Mouse (Mus musculus) intestine, embryonic 15.5 days (tissue): ENCODE data around the gene Krtap9-3. TPM values are rescaled to one million over a fixed set of nuclear protein-coding genes. Genes with fewer than 3 reads are reported as not detected.

Experiments
- ATAC-seq: fragments of 200-750 bp; cut with Nextera tagmentation; 2 replicates; pipeline ENCODE4 v1.8.0; 2017; ENCODE audit warnings: moderate TSS enrichment, moderate library complexity
- H3K27ac ChIP-seq: fragments of 300-500 bp; sonication (generic); 2 replicates; pipeline ENCODE4 v1.5.1; 2015; ENCODE audit warnings: mild to moderate bottlenecking, inconsistent platforms
- H3K27me3 ChIP-seq: fragments of 300-500 bp; sonication (generic); replicated peaks from 2 replicates; pipeline ENCODE4 v1.6.1; 2015; ENCODE audit warnings: inconsistent platforms
- H3K36me3 ChIP-seq: fragments of 300-500 bp; sonication (generic); 2 replicates; pipeline ENCODE4 v1.6.1; 2015; ENCODE audit warnings: inconsistent platforms
- H3K4me1 ChIP-seq: fragments of 300-500 bp; sonication (generic); replicated peaks from 2 replicates; pipeline ENCODE4 v1.6.1; 2015; ENCODE audit warnings: inconsistent platforms
- H3K4me2 ChIP-seq: fragments of 300-500 bp; sonication (generic); replicated peaks from 2 replicates; pipeline ENCODE4 v1.6.1; 2015; ENCODE audit warnings: mild to moderate bottlenecking, inconsistent platforms
- H3K4me3 ChIP-seq: fragments of 300-500 bp; sonication (generic); replicated peaks from 2 replicates; pipeline ENCODE4 v1.5.1; 2015; ENCODE audit warnings: inconsistent platforms
- H3K9ac ChIP-seq: fragments of 300-500 bp; sonication (generic); 2 replicates; pipeline ENCODE4 v1.6.1; 2015; ENCODE audit warnings: inconsistent platforms
- H3K9me3 ChIP-seq: fragments of 300-500 bp; sonication (generic); 2 replicates; pipeline ENCODE4 v1.6.1; 2016; ENCODE audit warnings: inconsistent platforms
- WGBS: fragments of 180-500 bp; shearing (Covaris S2); methylation state at CpG from one replicate; pipeline ENCODE4 v1.1.7; 2015; 5-methylcytosine and 5-hydroxymethylcytosine counted together
- polyA plus RNA-seq: library from polyadenylated mRNA; unstranded; fragments of >200 nt; fragmentation: Nextera tagmentation; extraction: Ambion mirVana; gene quantifications from 2 replicates; pipeline ENCODE4 v1.2.1, GENCODE M21; 2015

The Krtap9-3 gene
- polyA plus RNA-seq, 1 experiment from 2014 or later, result not detected

- WGBS, result 56% methylated on average over 3 of the region's 3 CpGs
- H3K4me2 ChIP-seq, result no peak overlapping the region
- H3K36me3 ChIP-seq, result no peaks in the 10 kb centered on the region
- H3K4me1 ChIP-seq, result no peaks in the 10 kb centered on the region
- no peak overlapping the region for H3K4me3 ChIP-seq
- H3K27me3 ChIP-seq, result no peaks in the 10 kb centered on the region
- no peak overlapping the region for H3K27ac ChIP-seq
- H3K9me3 ChIP-seq, result no peaks in the 10 kb centered on the region
- ATAC-seq, result no peak
- no peak overlapping the region for H3K9ac ChIP-seq
These were observed 39.7 kb downstream of the Krtap9-3 start for GRCm38 (mm10) chr11:99557976-99558745.

GRCm38 (mm10) chr11:99556753-99557152 lies 41.2 kb downstream of the Krtap9-3 start, which contains the start of gene Krtap3-2:
Krtap3-2 (minus strand) TSS chr11:99556853.
- Histone ChIP-seq H3K4me1 (no peaks in the 10 kb centered on the region), H3K27ac (no peak within 1 kb of the TSS), H3K9me3 (no peaks in the 10 kb centered on the region), H3K27me3 (no peaks in the 10 kb centered on the region), H3K4me3 (no peak within 1 kb of the TSS), H3K4me2 (no peak within 1 kb of the TSS), H3K36me3 (no peaks in the 10 kb centered on the region), H3K9ac (no peak within 1 kb of the TSS)
- no peak for ATAC-seq
- 92% methylated on average over 2 of the region's 2 CpGs for WGBS

DNA sequence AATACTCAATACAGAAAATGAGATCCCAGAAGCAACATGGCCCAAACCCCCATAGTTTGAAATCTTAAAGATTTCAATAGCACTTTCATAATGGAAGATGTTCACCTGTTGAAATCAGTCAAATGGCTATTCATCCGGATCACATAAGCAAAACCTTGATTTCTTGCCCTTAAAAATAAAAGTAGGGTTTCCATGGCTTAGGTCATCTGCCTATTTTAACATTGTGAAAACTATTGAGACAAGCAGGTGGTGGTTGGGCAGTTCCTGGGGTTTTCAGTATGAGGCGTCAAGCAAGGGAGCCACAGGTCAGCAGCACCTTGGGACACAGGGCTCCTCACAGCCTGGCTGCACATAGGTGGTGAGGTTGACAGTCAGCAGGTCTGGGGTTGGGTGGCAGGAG lies 41.7 kb downstream of the Krtap9-3 start:
- H3K9me3 ChIP-seq, result no peaks in the 10 kb centered on the region
- no peak for ATAC-seq
- WGBS, result 88% methylated on average over 2 of the region's 2 CpGs

GRCm38 (mm10) chr11:99550765-99551164 lies 47.1 kb downstream of the Krtap9-3 start, which contains the start of gene Krtap3-3:
Krtap3-3 (minus strand) TSS chr11:99550865.
- H3K4me1 ChIP-seq, result no peaks in the 10 kb centered on the region
- H3K27ac ChIP-seq, result no peak within 1 kb of the TSS
- no peaks in the 10 kb centered on the region for H3K9me3 ChIP-seq
- ATAC-seq, result no peak
- H3K4me2 ChIP-seq, result no peak within 1 kb of the TSS
- H3K36me3 ChIP-seq, result no peaks in the 10 kb centered on the region
- no peaks in the 10 kb centered on the region for H3K27me3 ChIP-seq
- no peak within 1 kb of the TSS for H3K4me3 ChIP-seq
- 74% methylated on average over 4 of the region's 4 CpGs for WGBS
- no peak within 1 kb of the TSS for H3K9ac ChIP-seq

More for the DNA sequence above, 41.7 kb downstream of the Krtap9-3 start:
- no peak overlapping the region for H3K4me2 ChIP-seq
- H3K4me1 ChIP-seq, result no peaks in the 10 kb centered on the region
- no peak overlapping the region for H3K9ac ChIP-seq
- no peak overlapping the region for H3K27ac ChIP-seq
- H3K36me3 ChIP-seq, result no peaks in the 10 kb centered on the region
- no peaks in the 10 kb centered on the region for H3K27me3 ChIP-seq
- no peak overlapping the region for H3K4me3 ChIP-seq

GRCm38 (mm10) chr11:99547892-99548291 lies 50.0 kb downstream of the Krtap9-3 start:
- no peak overlapping the region for H3K9ac ChIP-seq
- ATAC-seq, result no peak
- H3K36me3 ChIP-seq, result no peaks in the 10 kb centered on the region
- no peaks in the 10 kb centered on the region for H3K27me3 ChIP-seq
- no peaks in the 10 kb centered on the region for H3K4me1 ChIP-seq
- H3K27ac ChIP-seq, result no peak overlapping the region
- H3K4me2 ChIP-seq, result no peak overlapping the region
- H3K9me3 ChIP-seq, result no peaks in the 10 kb centered on the region
- H3K4me3 ChIP-seq, result no peak overlapping the region

Other genes starting within 250 kb of the Krtap9-3 start
- not detected in 2 replicates for gene Krt27, start 247.0 kb downstream of the Krtap9-3 start, polyA plus RNA-seq
- gene Krt28, start 223.2 kb downstream of the Krtap9-3 start, polyA plus RNA-seq, result 0.09 TPM in 1 of 2 replicates, not detected in the other
- 18.3 and 21.2 TPM in 2 replicates for gene Krt10, start 208.7 kb downstream of the Krtap9-3 start, polyA plus RNA-seq
- not detected in 2 replicates for gene Krt12, start 175.8 kb downstream of the Krtap9-3 start, polyA plus RNA-seq
- gene Krt20, start 160.0 kb downstream of the Krtap9-3 start, polyA plus RNA-seq, result 64.3 and 72.9 TPM in 2 replicates
- 12.2 and 13.1 TPM in 2 replicates for gene Krt23, start 105.0 kb downstream of the Krtap9-3 start, polyA plus RNA-seq
- not detected in 2 replicates for gene Krt39, start 76.8 kb downstream of the Krtap9-3 start, polyA plus RNA-seq
- not detected in 2 replicates for gene Krt40, start 54.9 kb downstream of the Krtap9-3 start, polyA plus RNA-seq
- gene Krtap3-3, start 47.2 kb downstream of the Krtap9-3 start, polyA plus RNA-seq, result not detected in 2 replicates
- gene Krtap3-2, start 41.3 kb downstream of the Krtap9-3 start, polyA plus RNA-seq, result not detected in 2 replicates
- gene Gm11939, start 38.6 kb downstream of the Krtap9-3 start, polyA plus RNA-seq, result not detected in 2 replicates
- gene Krtap3-1, start 31.5 kb downstream of the Krtap9-3 start, polyA plus RNA-seq, result 0.30 TPM in 1 of 2 replicates, not detected in the other
- gene Krtap1-5, start 17.1 kb downstream of the Krtap9-3 start, polyA plus RNA-seq, result not detected in 2 replicates
- not detected in 2 replicates for gene Krtap1-4, start 14.5 kb downstream of the Krtap9-3 start, polyA plus RNA-seq
- gene Krtap1-3, start 6.8 kb downstream of the Krtap9-3 start, polyA plus RNA-seq, result not detected in 2 replicates
- gene Gm11938, start 5.2 kb upstream of the Krtap9-3 start, polyA plus RNA-seq, result not detected in 2 replicates
- not detected in 2 replicates for gene Gm11937, start 12.1 kb upstream of the Krtap9-3 start, polyA plus RNA-seq
- gene Krtap2-4, start 16.7 kb upstream of the Krtap9-3 start, polyA plus RNA-seq, result not detected in 2 replicates
- not detected in 2 replicates for gene Gm11562, start 22.3 kb upstream of the Krtap9-3 start, polyA plus RNA-seq
- not detected in 2 replicates for gene Krtap4-1, start 30.1 kb upstream of the Krtap9-3 start, polyA plus RNA-seq
- gene Krtap4-2, start 37.0 kb upstream of the Krtap9-3 start, polyA plus RNA-seq, result not detected in 2 replicates
- not detected in 2 replicates for gene Krtap4-7, start 46.0 kb upstream of the Krtap9-3 start, polyA plus RNA-seq
- not detected in 2 replicates for gene Gm11555, start 52.1 kb upstream of the Krtap9-3 start, polyA plus RNA-seq
- gene Gm11563, start 60.9 kb upstream of the Krtap9-3 start, polyA plus RNA-seq, result not detected in 2 replicates
- gene Krtap4-6, start 67.9 kb upstream of the Krtap9-3 start, polyA plus RNA-seq, result not detected in 2 replicates
- not detected in 2 replicates for gene Gm14190, start 92.6 kb upstream of the Krtap9-3 start, polyA plus RNA-seq
- not detected in 2 replicates for gene Gm14180, start 136.2 kb upstream of the Krtap9-3 start, polyA plus RNA-seq
- gene Gm11595, start 174.8 kb upstream of the Krtap9-3 start, polyA plus RNA-seq, result not detected in 2 replicates
- gene Krtap4-8, start 182.6 kb upstream of the Krtap9-3 start, polyA plus RNA-seq, result not detected in 2 replicates
- not detected in 2 replicates for gene Krtap4-9, start 187.1 kb upstream of the Krtap9-3 start, polyA plus RNA-seq
- not detected in 2 replicates for gene Gm11596, start 195.4 kb upstream of the Krtap9-3 start, polyA plus RNA-seq
- gene Gm11569, start 200.8 kb upstream of the Krtap9-3 start, polyA plus RNA-seq, result not detected in 2 replicates
- not detected in 2 replicates for gene Gm11554, start 206.3 kb upstream of the Krtap9-3 start, polyA plus RNA-seq
- not detected in 2 replicates for gene Krtap4-13, start 211.8 kb upstream of the Krtap9-3 start, polyA plus RNA-seq
- not detected in 2 replicates for gene Gm11564, start 217.6 kb upstream of the Krtap9-3 start, polyA plus RNA-seq
- gene 2300003K06Rik, start 240.0 kb upstream of the Krtap9-3 start, polyA plus RNA-seq, result not detected in 2 replicates